ENCODE assay signal across 12 mouse cellular contexts in the genomic region with DNA sequence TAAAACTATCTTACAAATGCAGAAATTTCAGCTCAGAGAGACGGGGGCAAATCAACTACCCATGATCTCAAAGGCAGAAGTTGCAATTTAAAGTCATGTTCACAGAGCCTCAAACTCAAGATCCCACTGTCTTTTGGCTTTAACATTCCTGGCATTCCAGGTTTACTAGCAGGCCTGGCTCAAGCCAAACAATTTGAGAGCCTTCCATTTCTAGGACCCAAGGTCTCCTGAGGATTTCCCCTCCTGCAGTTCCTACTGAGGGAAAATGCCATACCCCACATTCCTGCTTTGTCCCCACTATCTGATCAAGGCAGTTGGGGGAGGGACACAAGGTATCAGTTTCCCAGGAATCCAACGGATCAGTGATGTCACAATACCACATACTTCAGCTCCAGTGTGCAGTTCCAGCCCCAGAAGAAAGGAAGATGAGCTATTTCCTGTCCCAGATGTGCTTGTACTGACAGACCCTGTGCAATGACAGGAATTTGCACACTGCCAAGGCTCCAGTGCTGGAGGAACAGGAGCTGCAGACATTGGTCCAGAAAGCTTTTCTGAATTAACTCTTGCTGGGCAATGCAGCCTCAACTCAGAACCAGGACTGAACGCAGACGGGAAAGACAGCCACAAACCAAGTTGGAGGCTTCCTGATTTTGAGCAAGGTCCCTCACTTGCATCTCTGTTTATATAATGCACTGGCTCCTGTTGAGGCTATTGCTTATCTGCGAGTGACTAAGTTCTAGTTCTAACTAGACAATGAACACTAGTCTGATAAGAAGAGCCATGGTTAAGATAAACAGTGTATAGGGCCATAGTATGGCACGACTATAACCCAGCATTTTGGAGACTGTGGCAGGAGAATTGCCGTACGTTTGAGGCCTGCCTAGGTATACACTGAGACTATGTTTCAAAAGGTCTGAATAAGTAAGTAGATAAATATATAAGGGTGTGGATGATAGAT. TPM values are rescaled to one million over a fixed set of nuclear protein-coding genes. Genes with fewer than 3 reads are reported as not detected.
DNase-seq lines count a peak whose midpoint lies in the region; ATAC-seq and TF ChIP-seq lines count a peak whose summit lies in the region.
"Had no signal": no experiment of that assay in that cellular context is flagged by ENCODE, and none has a peak within 500 bp of the region (broad histone marks: within the 10 kb centered on the region; RNA-seq: fewer than 3 reads in every experiment).

No protein-coding gene starts in this region.

- H3K4me3 ChIP-seq in heart, embryonic 11.5 days (ENCODE audit: low read depth, low read length): no peak overlapping the region
- no peak overlapping the region for H3K4me3 ChIP-seq in midbrain, embryonic 10.5 days
- H3K4me3 ChIP-seq in midbrain, postnatal 0 days (ENCODE audit: low read depth, low read length): no peak overlapping the region
- no peak overlapping the region for H3K4me3 ChIP-seq in heart, postnatal 0 days (ENCODE audit: low read depth, low read length)
- H3K4me3 ChIP-seq: embryonic facial prominence, embryonic 15.5 days had no signal

- H3K27ac ChIP-seq in heart, embryonic 11.5 days (ENCODE audit: low read depth, low read length): peak overlapping the region; percentile 29; the same call in 1 of the 2 replicates
- no peak overlapping the region for H3K27ac ChIP-seq in midbrain, embryonic 10.5 days (replicated peaks)
- no peak overlapping the region for H3K27ac ChIP-seq in midbrain, postnatal 0 days (ENCODE audit: low read depth, low read length)
- peak overlapping the region; percentile 46; the same call in 1 of the 2 replicates for H3K27ac ChIP-seq in heart, postnatal 0 days (ENCODE audit: low read depth)
- H3K27ac ChIP-seq: embryonic facial prominence, embryonic 15.5 days had no signal

- DNase-seq in heart, adult 9 months (ENCODE audit: low spot score in 2 of 2): no peak
- DNase-seq in midbrain, embryonic 10.5 days (ENCODE audit: low spot score): peak; percentile 19
- DNase-seq in midbrain, postnatal 0 days (ENCODE audit: low spot score): no peak
- DNase-seq in heart, postnatal 0 days (ENCODE audit: low spot score): peak; percentile 24
- peak; percentile 9 to 29 for DNase-seq in lung, postnatal 4 days
- no peak for DNase-seq in cerebellum, adult 9-10 months
- DNase-seq in spleen, adult 18-20 months: no peak

- WGBS in heart, embryonic 11.5 days (ENCODE audit: insufficient replicate concordance): 35% methylated on average over 8 of the region's 8 CpGs
- 72% methylated on average over 8 of the region's 8 CpGs for WGBS in midbrain, embryonic 10.5 days
- 74% methylated on average over 8 of the region's 8 CpGs for WGBS in midbrain, postnatal 0 days
- 24% methylated on average over 8 of the region's 8 CpGs for WGBS in heart, postnatal 0 days

- no peaks in the 10 kb centered on the region for H3K9me3 ChIP-seq in heart, embryonic 11.5 days (replicated peaks; ENCODE audit: control insufficient read depth, low read length)
- H3K9me3 ChIP-seq in midbrain, embryonic 10.5 days (replicated peaks): no peaks in the 10 kb centered on the region
- no peaks in the 10 kb centered on the region for H3K9me3 ChIP-seq in midbrain, postnatal 0 days (ENCODE audit: low read length)
- no peaks in the 10 kb centered on the region for H3K9me3 ChIP-seq in heart, postnatal 0 days (replicated peaks; ENCODE audit: control insufficient read depth, low read length)
- H3K9me3 ChIP-seq: embryonic facial prominence, embryonic 15.5 days had no signal

- TF ChIP-seq EP300 in heart, postnatal 0 days (IDR thresholded peaks at IDR 0.05; ENCODE audit: low read depth): no peak

- peak; percentile 68; the same call in 1 of the 2 replicates for ATAC-seq in heart, embryonic 11.5 days (replicated peaks; ENCODE audit: insufficient number of reproducible peaks, low FRiP score, low TSS enrichment)
- ATAC-seq in midbrain, postnatal 0 days (ENCODE audit: low FRiP score): no peak
- ATAC-seq in heart, postnatal 0 days (ENCODE audit: insufficient read depth, low read depth): peak; percentile 51; the same call in 1 of the 2 replicates

- H3K36me3 ChIP-seq in heart, embryonic 11.5 days (ENCODE audit: control insufficient read depth, insufficient read depth, low read length): no peaks in the 10 kb centered on the region
- no peaks in the 10 kb centered on the region for H3K36me3 ChIP-seq in midbrain, embryonic 10.5 days
- H3K36me3 ChIP-seq in midbrain, postnatal 0 days (ENCODE audit: insufficient read depth, low read length): no peaks in the 10 kb centered on the region
- H3K36me3 ChIP-seq in heart, postnatal 0 days (replicated peaks; ENCODE audit: control insufficient read depth, insufficient read depth, low read length): no peaks in the 10 kb centered on the region
- H3K36me3 ChIP-seq: embryonic facial prominence, embryonic 15.5 days had no signal

- peak overlapping the region; percentile 6; the same call in 1 of the 2 replicates for H3K4me2 ChIP-seq in heart, embryonic 11.5 days
- H3K4me2 ChIP-seq in midbrain, postnatal 0 days (ENCODE audit: low read depth, low read length, poor library complexity, severe bottlenecking): no peak overlapping the region
- H3K4me2 ChIP-seq in heart, postnatal 0 days (ENCODE audit: low read depth, low read length): no peak overlapping the region; the same call in 1 of the 2 replicates
- H3K4me2 ChIP-seq: embryonic facial prominence, embryonic 15.5 days had no signal

- TF ChIP-seq CTCF in midbrain, postnatal 0 days (IDR thresholded peaks at IDR 0.05): no peak
- peak; percentile 0; the same call in 1 of the 2 replicates for TF ChIP-seq CTCF in heart, postnatal 0 days (IDR thresholded peaks at IDR 0.05; ENCODE audit: low read depth)

- no peaks in the 10 kb centered on the region for H3K27me3 ChIP-seq in heart, embryonic 11.5 days (ENCODE audit: control insufficient read depth, insufficient read depth, low read length)
- no peaks in the 10 kb centered on the region for H3K27me3 ChIP-seq in midbrain, embryonic 10.5 days (ENCODE audit: low read depth, poor library complexity, severe bottlenecking)
- H3K27me3 ChIP-seq in midbrain, postnatal 0 days (ENCODE audit: insufficient read depth, low read length): no peaks in the 10 kb centered on the region
- no peaks in the 10 kb centered on the region for H3K27me3 ChIP-seq in heart, postnatal 0 days (ENCODE audit: control insufficient read depth, insufficient read depth, low read length)
- H3K27me3 ChIP-seq: embryonic facial prominence, embryonic 15.5 days had no signal

- peaks cover 13% of the 10 kb centered on the region for H3K4me1 ChIP-seq in heart, embryonic 11.5 days (ENCODE audit: control insufficient read depth, insufficient read depth, low read length)
- H3K4me1 ChIP-seq in midbrain, embryonic 10.5 days: peaks cover 4% of the 10 kb centered on the region; the same call in 1 of the 2 replicates
- H3K4me1 ChIP-seq in midbrain, postnatal 0 days (ENCODE audit: insufficient read depth, low read length): no peaks in the 10 kb centered on the region
- H3K4me1 ChIP-seq in heart, postnatal 0 days (ENCODE audit: control insufficient read depth, insufficient read depth): peaks cover 11% of the 10 kb centered on the region

- no peak overlapping the region for H3K9ac ChIP-seq in heart, embryonic 11.5 days (ENCODE audit: low read depth, low read length)
- no peak overlapping the region for H3K9ac ChIP-seq in midbrain, postnatal 0 days (replicated peaks; ENCODE audit: low read length, poor library complexity, severe bottlenecking)
- H3K9ac ChIP-seq in heart, postnatal 0 days (replicated peaks; ENCODE audit: low read depth, low read length): no peak overlapping the region
- H3K9ac ChIP-seq: embryonic facial prominence, embryonic 15.5 days had no signal

RNA-seq across cellular contexts. Expression of a gene that starts 9.2 kb away (rescaled TPM):
- polyA plus RNA-seq in heart, embryonic 11.5 days (2014; fragmentation: Nextera tagmentation; extraction: Ambion mirVana): 18.2 and 20.2 TPM in 2 replicates
- 29.1 and 35.7 TPM in 2 replicates for polyA plus RNA-seq in midbrain, embryonic 10.5 days (2016; fragmentation: Nextera tagmentation; extraction: Ambion mirVana)
- 22.9 and 35.1 TPM in 2 replicates for total RNA-seq in midbrain, postnatal 0 days (2014; rRNA removed)
- polyA plus RNA-seq in midbrain, postnatal 0 days (2015; fragmentation: Nextera tagmentation; extraction: Ambion mirVana): 24.4 and 26.1 TPM in 2 replicates
- total RNA-seq in heart, postnatal 0 days (2014; rRNA removed; ENCODE audit: low replicate concordance): 7.7 and 10.9 TPM in 2 replicates
- polyA plus RNA-seq in heart, postnatal 0 days (2015; fragmentation: Nextera tagmentation; extraction: Ambion mirVana): 13.0 and 14.0 TPM in 2 replicates

RNA-seq across cellular contexts. Expression of a gene that starts 42.0 kb away (rescaled TPM):
- polyA plus RNA-seq in heart, embryonic 11.5 days (2014; fragmentation: Nextera tagmentation; extraction: Ambion mirVana): not detected in 2 replicates
- polyA plus RNA-seq in midbrain, embryonic 10.5 days (2016; fragmentation: Nextera tagmentation; extraction: Ambion mirVana): not detected in 2 replicates
- not detected in 2 replicates for total RNA-seq in midbrain, postnatal 0 days (2014; rRNA removed)
- polyA plus RNA-seq in midbrain, postnatal 0 days (2015; fragmentation: Nextera tagmentation; extraction: Ambion mirVana): not detected in 2 replicates
- not detected in 2 replicates for total RNA-seq in heart, postnatal 0 days (2014; rRNA removed; ENCODE audit: low replicate concordance)
- polyA plus RNA-seq in heart, postnatal 0 days (2015; fragmentation: Nextera tagmentation; extraction: Ambion mirVana): not detected in 2 replicates
- total RNA-seq: adrenal gland, postnatal 4 days; gastrocnemius, postnatal 4 days; layer of hippocampus, postnatal 14 days had no signal
- polyA plus RNA-seq: embryonic facial prominence, embryonic 15.5 days had no signal

Comparison
In these comparisons a context has a peak if more than half of its experiments do, and no peak if none do; other contexts are left out.
1. DNase-seq: peak in midbrain, embryonic 10.5 days (single experiment), heart, postnatal 0 days (single experiment) and lung, postnatal 4 days (2 of 2); none in heart, adult 9 months (0 of 2), midbrain, postnatal 0 days (single experiment), cerebellum, adult 9-10 months (single experiment) and spleen, adult 18-20 months (0 of 2).
2. H3K27ac ChIP-seq: peak in heart, embryonic 11.5 days (single experiment) and heart, postnatal 0 days (single experiment); none in midbrain, embryonic 10.5 days (single experiment) and midbrain, postnatal 0 days (single experiment).